Mouse (Mus musculus): ENCODE data around the gene Tmem8. TPM values are rescaled to one million over a fixed set of nuclear protein-coding genes. Genes with fewer than 3 reads are reported as not detected.

Gene Tmem8
- polyA plus RNA-seq, 1 experiment from 2014 or later = 1.2 TPM

DNA sequence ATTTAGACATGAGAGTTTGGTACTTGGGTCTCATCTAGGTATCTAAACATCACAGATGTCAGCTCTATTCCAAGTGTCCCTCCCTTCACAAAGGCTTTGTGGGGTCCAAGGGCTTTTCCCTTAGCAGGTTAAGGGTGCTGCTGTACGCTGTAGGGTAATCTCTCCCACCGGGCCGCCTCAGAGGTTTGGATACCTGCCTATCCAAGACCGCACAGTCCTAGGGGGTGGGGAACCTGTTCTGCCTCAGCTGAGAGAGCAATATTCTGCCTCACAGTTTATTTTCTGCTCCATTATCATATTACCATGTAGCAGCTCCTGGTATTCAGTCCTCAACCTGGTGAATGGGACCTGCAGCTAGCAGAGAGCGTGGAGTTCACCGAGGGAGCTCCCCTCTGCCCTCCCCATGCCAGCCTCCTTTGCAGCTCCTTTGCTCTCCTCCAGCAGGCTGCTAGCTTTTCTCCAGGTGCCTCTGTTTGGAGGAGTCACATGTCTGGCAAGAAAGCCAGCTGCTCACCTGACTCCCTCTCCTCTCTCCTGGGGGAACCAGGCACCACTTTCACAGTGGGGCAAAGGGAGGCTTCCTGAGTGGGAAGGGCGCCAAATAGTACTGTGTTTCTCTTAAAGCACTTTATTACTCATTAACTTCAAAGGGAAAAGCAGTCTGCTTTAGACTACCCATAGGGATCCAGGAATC is 2.3 kb downstream of the Tmem8 start:
- Histone ChIP-seq H3K4me3 (ENCODE audit: low read depth, low read length) (no peak overlapping the region), H3K27me3 (ENCODE audit: control insufficient read depth, insufficient read depth, low read length) (peaks cover 27% of the 10 kb centered on the region), H3K9me3 (ENCODE audit: control insufficient read depth, low read length) (no peaks in the 10 kb centered on the region), H3K4me2 (ENCODE audit: low read depth, low read length, severe bottlenecking) (no peak overlapping the region), H3K27ac (ENCODE audit: low read depth, low read length) (no peak overlapping the region), H3K4me1 (replicated peaks; ENCODE audit: control insufficient read depth, insufficient read depth, low read length) (peaks cover 8% of the 10 kb centered on the region), H3K9ac (ENCODE audit: low read length) (no peak overlapping the region), H3K36me3 (ENCODE audit: control insufficient read depth, insufficient read depth, low read length) (no peaks in the 10 kb centered on the region)
- 91% methylated on average over 7 of the region's 7 CpGs for WGBS
- ATAC-seq (replicated peaks; ENCODE audit: low FRiP score) (no peak), DNase-seq (ENCODE audit: low spot score) (no peak)

DNA sequence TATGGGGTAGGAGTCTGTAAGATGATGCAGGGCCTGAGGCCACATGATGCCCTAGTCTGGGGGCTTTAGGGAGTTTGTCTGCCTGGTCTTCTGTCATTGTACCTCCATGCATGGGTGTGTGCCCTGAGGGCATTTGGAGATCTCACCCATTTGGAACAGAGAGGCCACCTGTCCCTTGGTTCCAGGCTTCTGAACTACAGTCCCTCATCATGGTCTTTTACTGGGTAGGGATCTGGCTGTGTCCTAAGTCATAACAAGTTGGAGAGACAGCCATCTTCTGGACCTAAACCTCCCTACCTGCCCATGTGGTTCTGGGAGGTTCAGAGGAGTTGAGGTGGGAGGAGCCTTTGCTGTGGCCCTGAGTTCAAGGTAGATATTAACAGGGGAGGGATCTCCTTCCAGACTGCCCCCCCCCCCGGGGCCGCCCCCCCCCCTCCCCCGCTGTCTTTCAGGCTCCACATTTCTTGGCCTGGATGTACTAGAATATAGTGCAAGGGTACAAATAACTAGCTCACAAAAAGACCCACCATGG is 2.9 kb downstream of the Tmem8 start:
- 54% methylated on average over 2 of the region's 3 CpGs for WGBS
- no peak overlapping the region for H3K4me2 ChIP-seq (ENCODE audit: low read depth, low read length, severe bottlenecking)
- no peak for DNase-seq (ENCODE audit: low spot score)
- H3K4me3 ChIP-seq (ENCODE audit: low read depth, low read length) = no peak overlapping the region
- peaks cover 27% of the 10 kb centered on the region for H3K27me3 ChIP-seq (ENCODE audit: control insufficient read depth, insufficient read depth, low read length)
- no peaks in the 10 kb centered on the region for H3K9me3 ChIP-seq (ENCODE audit: control insufficient read depth, low read length)
- ATAC-seq (replicated peaks; ENCODE audit: low FRiP score) = no peak
- H3K4me1 ChIP-seq (replicated peaks; ENCODE audit: control insufficient read depth, insufficient read depth, low read length) = peaks cover 3% of the 10 kb centered on the region
- H3K27ac ChIP-seq (ENCODE audit: low read depth, low read length) = no peak overlapping the region
- no peak overlapping the region for H3K9ac ChIP-seq (ENCODE audit: low read length)
- no peaks in the 10 kb centered on the region for H3K36me3 ChIP-seq (ENCODE audit: control insufficient read depth, insufficient read depth, low read length)

DNA sequence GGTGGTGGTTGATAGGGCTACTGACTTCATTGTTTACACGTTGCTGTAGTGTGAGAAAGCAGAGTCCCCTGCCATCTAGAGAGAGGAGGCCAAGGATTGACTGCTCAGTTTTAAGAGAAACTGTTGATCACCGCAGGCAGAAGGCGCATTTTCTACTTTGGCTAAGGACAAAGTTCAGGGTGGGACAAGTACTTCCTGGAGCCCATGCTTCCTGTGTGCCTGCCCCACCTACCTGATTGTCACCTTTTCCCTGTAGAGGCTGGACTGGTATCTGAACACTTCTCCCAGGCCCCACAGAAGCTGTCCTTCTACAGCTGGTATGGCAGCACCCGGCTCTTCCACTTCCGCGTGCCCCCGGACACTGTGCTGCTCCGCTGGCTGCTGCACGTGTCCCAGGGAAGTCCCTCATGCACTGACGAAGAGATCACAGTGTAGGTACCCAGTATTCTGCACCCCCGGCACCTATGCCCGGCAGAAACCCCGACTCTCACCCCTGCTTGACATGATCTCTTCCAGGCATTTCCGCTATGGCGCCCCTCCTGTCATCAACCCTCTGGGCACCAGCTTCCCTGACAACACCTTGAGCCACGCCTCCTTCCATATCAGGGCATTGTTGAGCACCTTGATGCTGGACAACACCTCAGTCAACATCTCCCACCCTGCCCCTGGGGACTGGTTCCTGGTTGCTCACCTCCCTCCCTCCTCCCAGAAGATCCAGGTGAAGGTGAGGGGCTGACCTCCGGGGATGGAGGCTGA is 3.6 kb downstream of the Tmem8 start:
- H3K27ac ChIP-seq (ENCODE audit: low read depth, low read length) = no peak overlapping the region

DNA sequence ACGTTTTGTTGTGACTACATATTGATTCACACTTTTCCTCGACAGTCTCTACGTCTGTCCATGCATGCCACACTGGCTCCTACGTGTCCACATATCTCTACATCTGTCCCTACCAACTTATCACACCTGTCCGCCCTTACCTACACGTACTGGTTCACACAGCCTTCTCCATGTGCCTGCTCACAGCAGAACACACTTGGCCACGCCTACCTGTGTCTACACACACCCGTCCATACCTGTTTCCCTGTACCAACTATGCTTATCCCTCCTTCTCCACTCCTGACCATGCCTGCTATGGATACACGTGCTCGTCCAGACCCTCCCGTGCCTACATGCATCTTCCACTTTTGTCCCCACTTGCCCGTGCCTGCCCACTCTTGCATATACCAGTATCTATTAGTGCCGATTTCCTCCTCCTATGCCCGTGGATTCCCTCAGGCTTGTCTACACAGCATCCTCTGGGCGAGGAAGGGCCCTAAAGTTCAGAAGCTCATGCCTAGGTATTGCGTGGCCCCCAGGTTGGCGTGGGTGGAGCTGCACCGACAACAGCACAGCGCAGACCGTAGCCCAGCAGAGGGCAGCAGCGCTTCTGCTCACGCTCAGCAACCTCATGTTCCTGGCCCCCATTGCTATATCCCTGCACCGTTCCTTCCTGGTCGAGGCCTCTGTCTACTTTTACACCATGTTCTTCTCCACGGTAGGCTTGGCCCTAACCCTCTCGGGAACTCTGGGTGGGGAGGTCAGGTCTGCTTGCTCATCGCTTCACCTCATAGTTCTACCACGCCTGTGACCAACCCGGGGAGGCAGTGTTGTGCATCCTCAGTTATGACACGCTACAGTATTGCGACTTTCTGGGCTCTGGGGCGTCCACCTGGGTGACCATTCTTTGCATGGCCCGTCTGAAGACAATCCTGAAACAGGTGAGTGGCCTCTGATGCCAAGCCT is 6.9 kb downstream of the Tmem8 start:
- 51% methylated on average over 33 of the region's 33 CpGs for WGBS
- no peak overlapping the region for H3K27ac ChIP-seq (ENCODE audit: low read depth, low read length)
- peaks cover 7% of the 10 kb centered on the region for H3K4me1 ChIP-seq (replicated peaks; ENCODE audit: control insufficient read depth, insufficient read depth, low read length)
- no peak overlapping the region for H3K4me2 ChIP-seq (ENCODE audit: low read depth, low read length, severe bottlenecking)
- peaks cover 8% of the 10 kb centered on the region for H3K27me3 ChIP-seq (ENCODE audit: control insufficient read depth, insufficient read depth, low read length)
- no peak overlapping the region for H3K4me3 ChIP-seq (ENCODE audit: low read depth, low read length)
- DNase-seq (ENCODE audit: low spot score) (peak; percentile 80), ATAC-seq (replicated peaks; ENCODE audit: low FRiP score) (no peak)
- no peaks in the 10 kb centered on the region for H3K9me3 ChIP-seq (ENCODE audit: control insufficient read depth, low read length)
- no peaks in the 10 kb centered on the region for H3K36me3 ChIP-seq (ENCODE audit: control insufficient read depth, insufficient read depth, low read length)
- no peak overlapping the region for H3K9ac ChIP-seq (ENCODE audit: low read length)

More for the DNA sequence above, 3.6 kb downstream of the Tmem8 start:
- no peaks in the 10 kb centered on the region for H3K36me3 ChIP-seq (ENCODE audit: control insufficient read depth, insufficient read depth, low read length)
- ATAC-seq (replicated peaks; ENCODE audit: low FRiP score) (no peak), DNase-seq (ENCODE audit: low spot score) (no peak)
- H3K9ac ChIP-seq (ENCODE audit: low read length) = no peak overlapping the region
- H3K27me3 ChIP-seq (ENCODE audit: control insufficient read depth, insufficient read depth, low read length) = peaks cover 27% of the 10 kb centered on the region
- no peaks in the 10 kb centered on the region for H3K9me3 ChIP-seq (ENCODE audit: control insufficient read depth, low read length)
- 85% methylated on average over 17 of the region's 17 CpGs for WGBS
- no peak overlapping the region for H3K4me3 ChIP-seq (ENCODE audit: low read depth, low read length)
- no peaks in the 10 kb centered on the region for H3K4me1 ChIP-seq (replicated peaks; ENCODE audit: control insufficient read depth, insufficient read depth, low read length)
- H3K4me2 ChIP-seq (ENCODE audit: low read depth, low read length, severe bottlenecking) = no peak overlapping the region

DNA sequence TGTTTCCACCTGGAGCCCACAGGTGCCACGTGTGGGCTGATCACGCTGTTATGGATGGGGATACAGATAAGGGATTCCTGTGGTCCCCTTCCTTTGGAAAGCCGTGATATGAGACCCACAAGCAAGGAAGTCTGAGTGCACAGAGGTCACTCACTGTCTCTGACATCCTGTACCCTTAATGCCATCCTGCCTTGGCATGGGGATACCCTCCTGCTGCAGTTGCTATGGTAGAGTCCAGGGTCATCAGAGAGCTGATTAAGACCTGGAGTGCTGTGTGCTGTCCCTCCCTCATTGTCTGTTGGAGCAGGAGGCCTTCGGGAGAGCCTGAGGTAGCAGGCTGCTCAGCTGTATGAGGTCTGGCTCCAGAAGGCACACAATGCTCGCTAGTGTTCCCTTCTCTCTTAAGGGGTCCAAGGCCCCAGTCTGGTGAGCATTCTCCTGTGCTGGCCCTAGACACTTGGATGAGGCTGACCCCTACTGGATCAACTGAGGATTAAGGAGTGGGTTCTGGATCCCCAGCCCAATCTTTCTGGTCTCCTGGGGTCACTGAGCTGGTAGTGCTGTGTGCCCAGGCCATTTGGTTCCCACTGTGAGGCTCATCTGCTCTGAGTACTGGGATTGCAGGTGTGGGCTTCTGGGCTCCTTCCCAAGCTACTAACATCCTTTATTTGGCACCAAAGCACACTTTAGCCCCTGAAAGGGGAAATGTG is 9.5 kb downstream of the Tmem8 start:
- peaks cover 4% of the 10 kb centered on the region; the same call in 1 of the 2 replicates for H3K36me3 ChIP-seq (ENCODE audit: control insufficient read depth, insufficient read depth, low read length)
- no peak; the same call in 1 of the 2 replicates for ATAC-seq (replicated peaks; ENCODE audit: low FRiP score)
- H3K27me3 ChIP-seq (ENCODE audit: control insufficient read depth, insufficient read depth, low read length) = no peaks in the 10 kb centered on the region
- no peak overlapping the region for H3K4me2 ChIP-seq (ENCODE audit: low read depth, low read length, severe bottlenecking)
- no peak overlapping the region for H3K4me3 ChIP-seq (ENCODE audit: low read depth, low read length)
- peaks cover 7% of the 10 kb centered on the region for H3K4me1 ChIP-seq (replicated peaks; ENCODE audit: control insufficient read depth, insufficient read depth, low read length)
- H3K27ac ChIP-seq (ENCODE audit: low read depth, low read length) = no peak overlapping the region
- no peaks in the 10 kb centered on the region for H3K9me3 ChIP-seq (ENCODE audit: control insufficient read depth, low read length)
- WGBS = 55% methylated on average over 5 of the region's 5 CpGs
- H3K9ac ChIP-seq (ENCODE audit: low read length) = no peak overlapping the region
- DNase-seq (ENCODE audit: low spot score) = no peak

GRCm38 (mm10) chr17:26123267-26123684 is 10.2 kb downstream of the Tmem8 start, which contains the start of gene Mrpl28:
Gene Mrpl28 (plus strand): TSS chr17:26123500.
- Histone ChIP-seq H3K27ac (ENCODE audit: low read depth, low read length) (no peak within 1 kb of the TSS), H3K4me2 (ENCODE audit: low read depth, low read length, severe bottlenecking) (peak within 1 kb of the TSS; percentile 67), H3K4me3 (ENCODE audit: low read depth, low read length) (peak within 1 kb of the TSS; percentile 79), H3K9ac (ENCODE audit: low read length) (peak within 1 kb of the TSS; percentile 73), H3K4me1 (replicated peaks; ENCODE audit: control insufficient read depth, insufficient read depth, low read length) (peaks cover 7% of the 10 kb centered on the region), H3K27me3 (ENCODE audit: control insufficient read depth, insufficient read depth, low read length) (no peaks in the 10 kb centered on the region), H3K9me3 (ENCODE audit: control insufficient read depth, low read length) (no peaks in the 10 kb centered on the region), H3K36me3 (ENCODE audit: control insufficient read depth, insufficient read depth, low read length) (peaks cover 4% of the 10 kb centered on the region; the same call in 1 of the 2 replicates)
- under 1% methylated on average over 32 of the region's 32 CpGs for WGBS
- DNase-seq (ENCODE audit: low spot score) = peak; percentile 94
- peak; percentile 90 for ATAC-seq (replicated peaks; ENCODE audit: low FRiP score)

DNA sequence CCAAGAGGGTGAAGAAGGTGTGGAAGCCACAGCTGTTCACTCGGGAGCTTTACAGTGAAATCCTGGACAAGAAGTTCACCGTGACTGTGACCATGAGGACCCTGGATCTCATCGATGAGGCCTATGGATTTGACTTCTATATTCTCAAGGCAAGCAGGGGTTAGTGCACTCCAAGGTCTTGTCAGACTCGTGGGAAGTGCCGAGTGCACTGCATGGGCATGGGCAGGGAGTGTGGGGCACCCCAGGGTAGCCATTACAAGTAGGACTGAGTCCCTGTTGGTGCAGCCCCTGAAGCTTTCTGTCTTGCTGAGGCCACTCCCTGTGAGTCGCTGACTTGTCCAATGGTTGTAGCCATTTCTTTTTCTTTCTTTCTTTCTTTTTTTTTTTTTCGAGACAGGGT is 11.5 kb downstream of the Tmem8 start:
- H3K36me3 ChIP-seq (ENCODE audit: control insufficient read depth, insufficient read depth, low read length) = peaks cover 6% of the 10 kb centered on the region; the same call in 1 of the 2 replicates

More for the DNA sequence above, 11.5 kb downstream of the Tmem8 start:
- H3K9ac ChIP-seq (ENCODE audit: low read length) = no peak overlapping the region
- H3K4me2 ChIP-seq (ENCODE audit: low read depth, low read length, severe bottlenecking) = peak overlapping the region; percentile 67
- ATAC-seq (replicated peaks; ENCODE audit: low FRiP score) = no peak
- H3K4me1 ChIP-seq (replicated peaks; ENCODE audit: control insufficient read depth, insufficient read depth, low read length) = peaks cover 7% of the 10 kb centered on the region
- no peaks in the 10 kb centered on the region for H3K9me3 ChIP-seq (ENCODE audit: control insufficient read depth, low read length)
- 95% methylated on average over 7 of the region's 7 CpGs for WGBS
- no peak overlapping the region for H3K27ac ChIP-seq (ENCODE audit: low read depth, low read length)
- no peak for DNase-seq (ENCODE audit: low spot score)
- H3K4me3 ChIP-seq (ENCODE audit: low read depth, low read length) = peak overlapping the region; percentile 79
- H3K27me3 ChIP-seq (ENCODE audit: control insufficient read depth, insufficient read depth, low read length) = no peaks in the 10 kb centered on the region

Data from forebrain, embryonic 11.5 days (tissue).